Mouse (Mus musculus) midbrain, postnatal 0 days (tissue): ENCODE results near the gene Hnrnph1. TPM values are rescaled to one million over a fixed set of nuclear protein-coding genes. Genes with fewer than 3 reads are reported as not detected.
A peak's percentile ranks its signal among the peaks of the same experiment; 100 is the strongest.
"Not testable (repeated sequence)": the region's sequence is repeated elsewhere in the genome, so short reads cannot be mapped to it uniquely, and the experiment has no call there.

Source experiments
- ATAC-seq: fragments of 200-750 bp; cut with Nextera tagmentation; 2 replicates; pipeline ENCODE4 v1.8.0; 2017; ENCODE audit warnings: moderate number of reproducible peaks, mild to moderate bottlenecking, moderate TSS enrichment, moderate library complexity; ENCODE audit not compliant: low FRiP score
- DNase-seq: peaks from one replicate; pipeline ENCODE4 v3.0.0-alpha.2; 2015; ENCODE audit warnings: low spot score
- H3K27ac ChIP-seq: fragments of 300-500 bp; sonication (generic); 2 replicates; pipeline ENCODE4 v1.5.1; 2014; ENCODE audit warnings: low read depth, mild to moderate bottlenecking, low read length, mixed read lengths
- H3K27me3 ChIP-seq: fragments of 300-500 bp; sonication (generic); 2 replicates; pipeline ENCODE4 v1.6.1; 2014; ENCODE audit warnings: low read length, control low read depth, mixed read lengths; ENCODE audit not compliant: insufficient read depth
- H3K36me3 ChIP-seq: fragments of 300-500 bp; sonication (generic); 2 replicates; pipeline ENCODE4 v1.6.1; 2014; ENCODE audit warnings: low read length, control low read depth, mixed read lengths; ENCODE audit not compliant: insufficient read depth
- H3K4me1 ChIP-seq: fragments of 300-500 bp; sonication (generic); 2 replicates; pipeline ENCODE4 v1.6.1; 2014; ENCODE audit warnings: mild to moderate bottlenecking, control low read depth, antibody characterized with exemption, low read length, mixed read lengths; ENCODE audit not compliant: insufficient read depth
- H3K4me2 ChIP-seq: fragments of 300-500 bp; sonication (generic); 2 replicates; pipeline ENCODE4 v1.6.1; 2014; ENCODE audit warnings: low read depth, mild to moderate bottlenecking, low read length, mixed read lengths; ENCODE audit not compliant: poor library complexity, severe bottlenecking
- H3K4me3 ChIP-seq: fragments of 300-500 bp; sonication (generic); 2 replicates; pipeline ENCODE4 v1.5.1; 2014; ENCODE audit warnings: low read depth, mild to moderate bottlenecking, low read length, moderate library complexity
- H3K9ac ChIP-seq: fragments of 300-500 bp; sonication (generic); replicated peaks from 2 replicates; pipeline ENCODE4 v1.6.1; 2014; ENCODE audit warnings: mild to moderate bottlenecking, low read length, moderate library complexity, mixed read lengths; ENCODE audit not compliant: poor library complexity, severe bottlenecking
- H3K9me3 ChIP-seq: fragments of 300-500 bp; sonication (generic); 2 replicates; pipeline ENCODE4 v1.6.1; 2016; ENCODE audit warnings: low read length, control low read depth
- CTCF ChIP-seq: IDR thresholded peaks from 2 replicates; pipeline ENCODE4 v1.5.1; 2016; ENCODE audit warnings: antibody characterized with exemption, mild to moderate bottlenecking
- WGBS: fragments of 180-500 bp; shearing (Covaris S2); extraction: QIAGEN DNeasy Blood & Tissue Kit; methylation state at CpG from one replicate; pipeline ENCODE4 v1.1.7; 2014; 5-methylcytosine and 5-hydroxymethylcytosine counted together
- polyA plus RNA-seq: library from polyadenylated mRNA; unstranded; fragments of >200 nt; fragmentation: Nextera tagmentation; extraction: Ambion mirVana; gene quantifications from 2 replicates; pipeline ENCODE4 v1.2.1, GENCODE M21; 2015
- total RNA-seq: library from RNA; depleted of rRNA; stranded (reverse); fragments of >200 nt; gene quantifications from 2 replicates; pipeline ENCODE4 v1.2.3, GENCODE M21; 2014

Hnrnph1 gene
- total and polyA plus RNA-seq, 2 experiments from 2014 or later: 215 to 273 TPM

DNA sequence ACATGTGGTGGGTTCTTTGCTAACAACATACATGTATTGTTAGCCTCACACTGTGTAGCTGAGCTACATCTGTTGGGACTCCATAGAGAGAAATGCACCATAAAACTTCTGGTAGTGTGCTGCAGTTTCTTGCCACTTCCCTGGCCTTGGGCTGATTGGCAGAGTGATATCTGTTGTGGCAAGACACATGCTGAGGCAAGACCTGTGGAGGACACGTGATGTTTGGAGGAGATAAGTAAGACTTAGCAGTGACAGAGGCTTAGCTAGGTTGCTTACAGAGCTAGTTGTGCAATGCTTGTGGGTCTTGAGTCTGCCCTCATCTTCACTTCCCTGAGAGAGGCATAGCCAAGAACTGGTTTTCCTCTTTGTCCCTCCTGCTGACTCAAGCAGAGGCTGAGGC is 21.4 kb upstream of the Hnrnph1 start:
- no peak for ATAC-seq
- no peak overlapping the region for H3K4me2 ChIP-seq
- H3K4me1 ChIP-seq: no peaks in the 10 kb centered on the region
- TF ChIP-seq CTCF: no peak
- no peaks in the 10 kb centered on the region for H3K9me3 ChIP-seq
- no peaks in the 10 kb centered on the region for H3K27me3 ChIP-seq
- H3K9ac ChIP-seq: no peak overlapping the region
- WGBS: 89% methylated on average over 1 of the region's 1 CpGs
- H3K4me3 ChIP-seq: no peak overlapping the region
- H3K27ac ChIP-seq: no peak overlapping the region
- H3K36me3 ChIP-seq: no peaks in the 10 kb centered on the region
- no peak for DNase-seq

DNA sequence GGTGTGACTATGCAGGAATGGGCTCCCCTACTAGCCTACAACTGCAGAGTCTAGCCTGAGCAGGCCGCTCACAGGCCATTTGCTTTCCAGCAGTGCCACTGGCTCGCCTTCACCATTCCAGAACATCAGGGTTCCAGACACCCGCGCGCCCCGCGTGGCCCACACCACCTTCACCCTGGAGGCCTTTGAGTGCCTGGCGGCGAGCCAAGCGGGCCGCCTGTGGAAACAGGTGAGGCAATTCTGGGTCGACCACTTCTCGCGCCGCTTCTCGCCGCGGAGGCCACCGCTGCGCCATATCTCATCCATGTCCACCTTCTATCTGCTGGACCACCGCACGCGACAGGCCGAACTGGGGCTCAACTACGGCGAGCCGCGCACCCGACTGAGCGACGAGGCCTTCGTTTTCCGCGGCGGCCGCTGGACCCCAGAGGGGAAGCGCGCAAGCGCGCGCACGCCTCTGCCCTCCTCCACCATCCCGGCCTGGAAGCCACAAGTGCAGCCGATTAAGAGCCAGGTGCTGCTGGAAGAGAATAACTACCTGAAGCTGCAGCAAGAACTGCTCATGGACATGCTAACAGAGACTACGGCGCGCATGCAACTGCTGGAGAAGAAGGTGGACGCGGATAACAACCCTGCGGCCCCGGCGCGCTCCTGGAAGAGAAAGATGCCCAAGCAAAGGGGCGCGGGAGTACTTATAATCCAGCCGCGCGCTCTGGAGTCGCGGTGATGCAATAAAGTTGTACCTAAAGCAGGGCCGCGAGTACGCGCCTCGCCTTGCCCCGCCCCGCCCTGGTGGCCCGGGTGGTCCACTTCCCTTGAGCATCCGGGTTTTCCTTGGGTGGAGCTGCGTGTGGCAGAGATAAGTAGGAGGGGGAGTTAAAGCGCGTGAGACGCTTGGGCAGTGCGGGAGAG is 17.6 kb upstream of the Hnrnph1 start:
- DNase-seq (peak; percentile 79), ATAC-seq (peak; percentile 82)
- Histone ChIP-seq H3K9me3 (no peaks in the 10 kb centered on the region), H3K9ac (peak overlapping the region; percentile 70), H3K4me1 (no peaks in the 10 kb centered on the region), H3K27ac (peak overlapping the region; percentile 86), H3K36me3 (no peaks in the 10 kb centered on the region), H3K27me3 (no peaks in the 10 kb centered on the region), H3K4me2 (peak overlapping the region; percentile 93), H3K4me3 (peak overlapping the region; percentile 53)
- 1% methylated on average over 74 of the region's 74 CpGs for WGBS
- TF ChIP-seq CTCF: peak; percentile 21

DNA sequence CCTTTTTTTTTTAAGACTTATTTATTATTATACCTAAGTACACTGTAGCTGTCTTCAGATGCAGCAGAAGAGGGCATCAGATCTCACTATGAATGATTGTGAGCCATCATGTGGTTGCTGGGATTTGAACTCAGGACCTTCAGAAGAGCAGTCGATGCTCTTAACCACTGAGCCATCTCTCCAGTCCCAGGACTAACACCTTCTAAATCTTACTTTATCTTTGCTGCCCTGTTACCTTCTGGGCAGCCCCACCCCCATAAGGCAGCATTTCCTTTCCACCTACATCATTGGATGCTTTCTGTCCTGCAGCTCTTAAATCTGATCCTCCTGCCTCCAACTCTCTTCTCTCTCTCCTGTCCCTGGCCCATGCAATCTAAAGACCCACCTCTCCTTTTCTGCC is 15.5 kb upstream of the Hnrnph1 start:
- not testable (repeated sequence) for H3K4me1 ChIP-seq, H3K27ac ChIP-seq, H3K4me3 ChIP-seq, H3K4me2 ChIP-seq, DNase-seq, H3K36me3 ChIP-seq, ATAC-seq, H3K27me3 ChIP-seq, H3K9me3 ChIP-seq, H3K9ac ChIP-seq
- WGBS: 73% methylated on average over 1 of the region's 1 CpGs

DNA sequence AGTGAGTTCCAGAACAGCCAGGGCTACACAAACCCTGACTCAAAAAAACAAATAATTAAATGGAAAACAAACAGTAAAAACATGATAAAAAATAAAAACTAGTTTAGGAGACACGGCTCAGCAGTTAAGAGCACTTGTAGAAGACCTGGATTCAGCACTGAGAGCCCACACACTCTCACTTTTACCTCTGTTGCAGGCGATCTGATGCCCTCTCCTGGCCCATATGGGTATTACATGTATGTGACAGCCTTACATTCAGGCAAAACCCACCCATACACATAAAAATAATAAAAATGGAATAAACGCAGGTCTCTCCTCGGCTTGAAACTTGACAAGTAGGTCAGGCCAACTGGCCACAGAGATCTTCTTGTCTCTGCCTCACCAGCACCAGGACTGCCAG is 12.2 kb upstream of the Hnrnph1 start:
- no peak overlapping the region for H3K4me3 ChIP-seq
- H3K4me2 ChIP-seq: no peak overlapping the region
- DNase-seq: peak; percentile 86
- no peak overlapping the region for H3K27ac ChIP-seq
- H3K27me3 ChIP-seq: no peaks in the 10 kb centered on the region
- TF ChIP-seq CTCF: peak; percentile 94
- no peaks in the 10 kb centered on the region for H3K36me3 ChIP-seq
- ATAC-seq: 0 out of 2 replicates have a peak, but pooled peaks have one; percentile 28
- H3K4me1 ChIP-seq: no peaks in the 10 kb centered on the region
- H3K9me3 ChIP-seq: no peaks in the 10 kb centered on the region
- 5% methylated on average over 4 of the region's 4 CpGs for WGBS
- no peak overlapping the region for H3K9ac ChIP-seq

DNA sequence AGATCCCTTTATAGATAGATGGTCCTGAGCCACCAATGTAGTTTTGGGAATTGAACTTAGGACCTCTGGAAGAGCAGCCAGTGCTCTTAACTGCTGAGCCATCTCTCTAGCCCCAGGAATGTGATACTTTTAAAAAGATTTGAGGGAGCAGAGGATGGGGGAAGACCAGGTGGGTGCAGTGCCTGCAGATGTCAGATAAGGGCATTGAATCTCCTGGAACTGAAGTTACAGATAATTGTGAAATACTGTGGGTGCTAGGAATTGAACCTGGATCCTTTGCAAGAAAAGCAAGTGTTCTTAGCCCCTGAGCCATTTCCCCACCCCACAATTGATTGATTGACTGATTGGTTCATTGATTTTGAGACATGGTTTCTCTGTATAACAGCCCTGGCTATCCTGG is 11.5 kb upstream of the Hnrnph1 start:
- no peak overlapping the region for H3K27ac ChIP-seq
- no peak overlapping the region for H3K9ac ChIP-seq
- no peak overlapping the region for H3K4me2 ChIP-seq
- ATAC-seq (no peak), DNase-seq (no peak)
- H3K9me3 ChIP-seq: no peaks in the 10 kb centered on the region
- H3K4me1 ChIP-seq: no peaks in the 10 kb centered on the region
- no peaks in the 10 kb centered on the region for H3K36me3 ChIP-seq
- no peak for TF ChIP-seq CTCF
- H3K27me3 ChIP-seq: no peaks in the 10 kb centered on the region
- H3K4me3 ChIP-seq: no peak overlapping the region

DNA sequence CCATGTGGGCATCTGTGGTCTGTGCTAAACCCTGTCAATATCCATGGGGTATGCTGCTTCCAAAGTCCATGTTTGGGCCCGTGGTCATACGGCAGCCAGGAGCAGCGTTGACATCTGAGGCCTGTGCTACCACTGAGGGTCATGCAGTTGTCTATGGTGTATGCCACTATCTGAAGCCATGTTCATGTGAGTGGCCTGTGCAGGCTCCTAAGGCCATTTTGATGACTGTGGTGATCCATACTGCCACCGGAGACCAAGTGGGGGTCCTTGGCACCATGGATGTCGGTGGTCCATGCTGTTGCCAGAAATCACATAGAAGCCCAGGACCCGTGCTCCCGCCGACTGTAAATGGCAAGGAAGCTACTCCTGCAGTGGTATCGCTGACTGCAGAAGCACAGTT is 9.3 kb upstream of the Hnrnph1 start:
- Histone ChIP-seq H3K27ac (no peak overlapping the region), H3K4me2 (no peak overlapping the region), H3K4me3 (no peak overlapping the region), H3K9ac (no peak overlapping the region), H3K36me3 (no peaks in the 10 kb centered on the region), H3K9me3 (no peaks in the 10 kb centered on the region), H3K4me1 (no peaks in the 10 kb centered on the region), H3K27me3 (no peaks in the 10 kb centered on the region)
- no peak for ATAC-seq
- DNase-seq: no peak
- 91% methylated on average over 9 of the region's 9 CpGs for WGBS
- no peak for TF ChIP-seq CTCF
